Mouse (Mus musculus): ENCODE results near the gene Gpsm3. TPM values are rescaled to one million over a fixed set of nuclear protein-coding genes. Genes with fewer than 3 reads are reported as not detected.
A peak's percentile ranks its signal among the peaks of the same experiment; 100 is the strongest.

The Gpsm3 gene
- polyA plus RNA-seq, 1 experiment from 2014 or later, result 6.8 TPM

GRCm38 (mm10) chr17:34631647-34632046 lies 42.0 kb downstream of the Gpsm3 start:
- no peaks in the 10 kb centered on the region for H3K36me3 ChIP-seq
- H3K4me3 ChIP-seq, result peak overlapping the region; percentile 49
- peaks cover 71% of the 10 kb centered on the region for H3K27me3 ChIP-seq (replicated peaks)
- no peak for ATAC-seq (ENCODE audit: extremely low read depth, insufficient number of reproducible peaks, low FRiP score, low TSS enrichment)
- H3K4me1 ChIP-seq, result peaks cover 48% of the 10 kb centered on the region
- peak overlapping the region; percentile 90 for H3K4me2 ChIP-seq
- H3K9me3 ChIP-seq, result no peaks in the 10 kb centered on the region
- H3K9ac ChIP-seq, result peak overlapping the region; percentile 71
- no peak overlapping the region for H3K27ac ChIP-seq (replicated peaks)
- 6% methylated on average over 12 of the region's 12 CpGs for WGBS

- Histone ChIP-seq H3K9ac (peak overlapping the region; percentile 71), H3K9me3 (no peaks in the 10 kb centered on the region), H3K36me3 (no peaks in the 10 kb centered on the region), H3K27me3 (replicated peaks) (peaks cover 76% of the 10 kb centered on the region), H3K27ac (replicated peaks) (no peak overlapping the region), H3K4me1 (peaks cover 47% of the 10 kb centered on the region), H3K4me2 (peak overlapping the region; percentile 90), H3K4me3 (peak overlapping the region; percentile 49)
- WGBS, result 1% methylated on average over 26 of the region's 26 CpGs
- ATAC-seq (ENCODE audit: extremely low read depth, insufficient number of reproducible peaks, low FRiP score, low TSS enrichment), result no peak
These were observed 42.7 kb downstream of the Gpsm3 start for GRCm38 (mm10) chr17:34632261-34632691.

- WGBS, result 59% methylated on average over 2 of the region's 2 CpGs
- peaks cover 58% of the 10 kb centered on the region for H3K27me3 ChIP-seq (replicated peaks)
These were observed 46.1 kb downstream of the Gpsm3 start for GRCm38 (mm10) chr17:34635671-34636070.

GRCm38 (mm10) chr17:34637459-34637858 lies 47.9 kb downstream of the Gpsm3 start:
- Histone ChIP-seq H3K4me2 (no peak overlapping the region), H3K27me3 (replicated peaks) (peaks cover 40% of the 10 kb centered on the region), H3K4me1 (peaks cover 14% of the 10 kb centered on the region), H3K9ac (no peak overlapping the region), H3K27ac (replicated peaks) (no peak overlapping the region), H3K4me3 (no peak overlapping the region), H3K9me3 (no peaks in the 10 kb centered on the region), H3K36me3 (no peaks in the 10 kb centered on the region)
- ATAC-seq (ENCODE audit: extremely low read depth, insufficient number of reproducible peaks, low FRiP score, low TSS enrichment), result no peak
- WGBS, result 48% methylated on average over 3 of the region's 3 CpGs

More at GRCm38 (mm10) chr17:34635671-34636070, 46.1 kb downstream of the Gpsm3 start:
- no peak for ATAC-seq (ENCODE audit: extremely low read depth, insufficient number of reproducible peaks, low FRiP score, low TSS enrichment)
- Histone ChIP-seq H3K4me2 (no peak overlapping the region), H3K27ac (replicated peaks) (no peak overlapping the region), H3K36me3 (no peaks in the 10 kb centered on the region), H3K4me1 (peaks cover 24% of the 10 kb centered on the region), H3K9me3 (no peaks in the 10 kb centered on the region), H3K4me3 (no peak overlapping the region), H3K9ac (no peak overlapping the region)

GRCm38 (mm10) chr17:34639461-34640255 lies 50.1 kb downstream of the Gpsm3 start:
- no peak for ATAC-seq (ENCODE audit: extremely low read depth, insufficient number of reproducible peaks, low FRiP score, low TSS enrichment)
- H3K27me3 ChIP-seq (replicated peaks), result peaks cover 19% of the 10 kb centered on the region
- no peaks in the 10 kb centered on the region for H3K36me3 ChIP-seq
- no peak overlapping the region for H3K4me3 ChIP-seq
- no peaks in the 10 kb centered on the region for H3K9me3 ChIP-seq
- 79% methylated on average over 7 of the region's 7 CpGs for WGBS
- no peak overlapping the region for H3K4me2 ChIP-seq
- H3K4me1 ChIP-seq, result peaks cover 12% of the 10 kb centered on the region; the same call in 1 of the 2 replicates
- H3K9ac ChIP-seq, result no peak overlapping the region
- no peak overlapping the region for H3K27ac ChIP-seq (replicated peaks)

- Histone ChIP-seq H3K27ac (replicated peaks) (peak overlapping the region; percentile 79), H3K9me3 (no peaks in the 10 kb centered on the region), H3K4me2 (peak overlapping the region; percentile 19), H3K27me3 (replicated peaks) (peaks cover 11% of the 10 kb centered on the region; the same call in 1 of the 2 replicates), H3K4me3 (no peak overlapping the region), H3K4me1 (peaks cover 23% of the 10 kb centered on the region), H3K9ac (peak overlapping the region; percentile 62), H3K36me3 (no peaks in the 10 kb centered on the region)
- 18% methylated on average over 11 of the region's 11 CpGs for WGBS
- ATAC-seq (ENCODE audit: extremely low read depth, insufficient number of reproducible peaks, low FRiP score, low TSS enrichment), result no peak
These were observed 51.4 kb downstream of the Gpsm3 start for GRCm38 (mm10) chr17:34640778-34641601.

Other genes starting within 250 kb of the Gpsm3 start
- not detected in 2 replicates for gene Btnl2, start 235.0 kb upstream of the Gpsm3 start, polyA plus RNA-seq (2015; fragmentation: Nextera tagmentation; extraction: Ambion mirVana)
- not detected in 2 replicates for gene Btnl1, start 212.7 kb upstream of the Gpsm3 start, polyA plus RNA-seq (2015; fragmentation: Nextera tagmentation; extraction: Ambion mirVana)
- 0.19 TPM in 1 of 2 replicates, not detected in the other for gene BC051142, start 191.0 kb upstream of the Gpsm3 start, polyA plus RNA-seq (2015; fragmentation: Nextera tagmentation; extraction: Ambion mirVana)
- not detected in 2 replicates for gene Btnl4, start 112.5 kb upstream of the Gpsm3 start, polyA plus RNA-seq (2015; fragmentation: Nextera tagmentation; extraction: Ambion mirVana)
- not detected in 2 replicates for gene Btnl6, start 72.5 kb upstream of the Gpsm3 start, polyA plus RNA-seq (2015; fragmentation: Nextera tagmentation; extraction: Ambion mirVana)
- gene Notch4, start 25.5 kb upstream of the Gpsm3 start, polyA plus RNA-seq (2015; fragmentation: Nextera tagmentation; extraction: Ambion mirVana), result 5.5 and 7.0 TPM in 2 replicates
- gene Pbx2, start 1.5 kb downstream of the Gpsm3 start, polyA plus RNA-seq (2015; fragmentation: Nextera tagmentation; extraction: Ambion mirVana), result 7.0 and 7.3 TPM in 2 replicates
- 3.7 and 4.0 TPM in 2 replicates for gene Ager, start 8.1 kb downstream of the Gpsm3 start, polyA plus RNA-seq (2015; fragmentation: Nextera tagmentation; extraction: Ambion mirVana)
- gene Rnf5, start 13.9 kb downstream of the Gpsm3 start, polyA plus RNA-seq (2015; fragmentation: Nextera tagmentation; extraction: Ambion mirVana), result 106 and 120 TPM in 2 replicates
- 53.6 and 54.2 TPM in 2 replicates for gene Agpat1, start 14.5 kb downstream of the Gpsm3 start, polyA plus RNA-seq (2015; fragmentation: Nextera tagmentation; extraction: Ambion mirVana)
- 1.0 and 1.2 TPM in 2 replicates for gene Egfl8, start 26.2 kb downstream of the Gpsm3 start, polyA plus RNA-seq (2015; fragmentation: Nextera tagmentation; extraction: Ambion mirVana)
- 26.1 and 27.6 TPM in 2 replicates for gene Ppt2, start 38.7 kb downstream of the Gpsm3 start, polyA plus RNA-seq (2015; fragmentation: Nextera tagmentation; extraction: Ambion mirVana)
- 0.15 and 0.31 TPM in 2 replicates for gene Prrt1, start 39.7 kb downstream of the Gpsm3 start, polyA plus RNA-seq (2015; fragmentation: Nextera tagmentation; extraction: Ambion mirVana)
- gene Fkbpl, start 55.0 kb downstream of the Gpsm3 start, polyA plus RNA-seq (2015; fragmentation: Nextera tagmentation; extraction: Ambion mirVana), result 10.4 and 10.7 TPM in 2 replicates
- gene Atf6b, start 57.3 kb downstream of the Gpsm3 start, polyA plus RNA-seq (2015; fragmentation: Nextera tagmentation; extraction: Ambion mirVana), result 56.1 and 56.2 TPM in 2 replicates
- gene Tnxb, start 80.7 kb downstream of the Gpsm3 start, polyA plus RNA-seq (2015; fragmentation: Nextera tagmentation; extraction: Ambion mirVana), result 1.3 and 1.4 TPM in 2 replicates
- 0.11 and 0.21 TPM in 2 replicates for gene C4b, start 154.1 kb downstream of the Gpsm3 start, polyA plus RNA-seq (2015; fragmentation: Nextera tagmentation; extraction: Ambion mirVana)
- gene Cyp21a1, start 214.8 kb downstream of the Gpsm3 start, polyA plus RNA-seq (2015; fragmentation: Nextera tagmentation; extraction: Ambion mirVana), result not detected in 2 replicates
- gene Stk19, start 247.1 kb downstream of the Gpsm3 start, polyA plus RNA-seq (2015; fragmentation: Nextera tagmentation; extraction: Ambion mirVana), result 17.4 and 18.3 TPM in 2 replicates
- gene Dxo, start 247.2 kb downstream of the Gpsm3 start, polyA plus RNA-seq (2015; fragmentation: Nextera tagmentation; extraction: Ambion mirVana), result 32.3 and 34.9 TPM in 2 replicates